Mouse (Mus musculus): ENCODE measurements around the gene Olfr959.

Gene Olfr959

GRCm38 (mm10) chr9:39575469-39575868, at the start of gene Olfr959:
Gene Olfr959, minus strand, starts transcription at chr9:39575569.
- DNase-seq (ENCODE audit: extremely low read depth, insufficient read length, low spot score) = no peak

- DNase-seq (ENCODE audit: extremely low read depth, insufficient read length, low spot score) = no peak
These were observed 49.3 kb upstream of the Olfr959 start for GRCm38 (mm10) chr9:39624711-39625110.

DNA sequence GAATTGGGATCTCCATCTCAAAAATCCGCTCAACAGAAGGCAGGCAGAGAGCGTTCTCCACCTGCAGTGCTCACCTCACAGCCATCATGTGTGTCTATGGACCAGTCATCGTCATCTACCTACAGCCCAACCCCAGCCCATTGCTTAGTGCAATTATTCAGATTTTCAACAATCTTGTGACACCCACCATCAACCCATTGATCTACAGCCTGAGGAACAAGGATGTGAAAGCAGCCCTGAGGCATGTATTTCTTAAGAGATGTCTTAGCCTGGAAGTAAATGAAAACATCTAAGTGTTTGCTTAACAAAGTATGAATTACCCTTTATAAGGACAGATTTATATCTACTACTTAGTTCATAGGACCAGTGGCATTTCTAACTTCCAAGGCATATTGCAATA, 48.4 kb upstream of the Olfr959 start:
- DNase-seq (ENCODE audit: extremely low read depth, insufficient read length, low spot score) = no peak

DNA sequence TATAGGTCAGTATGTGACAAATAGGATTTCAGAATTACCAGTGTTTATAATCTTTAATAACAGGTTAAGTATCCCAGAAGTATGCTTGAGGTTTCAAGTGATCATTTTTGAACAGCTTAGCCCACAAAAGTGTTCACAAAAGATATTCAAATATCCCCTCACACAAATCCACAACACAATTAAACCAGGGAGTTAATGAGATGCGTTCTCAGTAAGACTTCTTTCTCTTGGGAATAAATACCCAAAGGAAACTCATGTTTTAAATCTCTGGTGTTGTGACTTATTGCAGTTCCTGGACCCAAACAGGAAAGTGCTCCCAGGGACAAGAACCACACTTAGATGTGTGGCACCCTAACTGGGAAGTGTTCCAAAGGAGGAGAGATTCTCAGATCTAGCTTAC, 45.7 kb upstream of the Olfr959 start, which contains the start of gene Olfr960:
Gene Olfr960, plus strand, starts transcription at position 301 of the 400 bp plus-strand sequence.
- no peak for DNase-seq (ENCODE audit: extremely low read depth, insufficient read length, low spot score)

DNA sequence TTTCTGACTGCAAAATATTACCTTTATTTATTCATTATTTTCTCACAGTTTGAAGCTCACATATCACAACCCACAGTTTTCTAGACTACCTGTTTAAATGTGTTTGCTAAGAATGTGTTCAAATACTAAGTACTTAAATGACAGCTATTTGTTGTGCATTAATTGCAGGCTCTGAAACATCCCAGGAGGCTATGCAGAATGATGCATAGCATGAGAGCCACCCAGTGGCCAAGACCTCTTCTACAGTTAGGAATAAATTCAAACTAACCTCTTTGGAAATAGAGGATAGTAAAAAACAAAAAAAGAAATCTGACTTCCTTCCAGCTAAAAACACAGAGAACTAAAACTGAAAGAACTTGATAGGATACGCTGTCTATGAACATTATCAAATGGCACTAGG, 36.6 kb upstream of the Olfr959 start:
- no peak for DNase-seq (ENCODE audit: extremely low read depth, insufficient read length, low spot score)

GRCm38 (mm10) chr9:39610355-39610754, 35.0 kb upstream of the Olfr959 start, which contains the start of gene Olfr148:
Gene Olfr148, plus strand, starts transcription at chr9:39610655.
- no peak for DNase-seq (ENCODE audit: extremely low read depth, insufficient read length, low spot score)

DNA sequence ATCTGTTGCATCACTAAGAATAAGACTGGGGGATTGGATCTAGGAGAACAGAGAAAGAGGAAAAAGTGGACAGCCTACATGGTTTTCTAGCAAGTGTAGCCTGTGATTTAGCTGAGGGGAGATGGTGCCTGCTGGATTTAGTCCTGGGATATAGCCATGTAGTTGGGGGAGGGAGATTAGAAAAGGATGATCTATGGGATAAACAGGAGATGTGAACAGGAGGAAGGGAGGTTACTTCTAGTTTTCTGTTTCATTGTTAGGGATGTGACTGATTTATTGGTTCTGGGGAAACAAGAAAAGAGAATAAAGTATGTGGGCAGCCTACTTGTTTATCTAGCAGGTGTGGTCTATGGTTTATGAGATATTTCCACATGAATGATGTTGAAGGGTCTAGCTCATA, 33.1 kb upstream of the Olfr959 start:
- no peak for DNase-seq (ENCODE audit: extremely low read depth, insufficient read length, low spot score)

DNA sequence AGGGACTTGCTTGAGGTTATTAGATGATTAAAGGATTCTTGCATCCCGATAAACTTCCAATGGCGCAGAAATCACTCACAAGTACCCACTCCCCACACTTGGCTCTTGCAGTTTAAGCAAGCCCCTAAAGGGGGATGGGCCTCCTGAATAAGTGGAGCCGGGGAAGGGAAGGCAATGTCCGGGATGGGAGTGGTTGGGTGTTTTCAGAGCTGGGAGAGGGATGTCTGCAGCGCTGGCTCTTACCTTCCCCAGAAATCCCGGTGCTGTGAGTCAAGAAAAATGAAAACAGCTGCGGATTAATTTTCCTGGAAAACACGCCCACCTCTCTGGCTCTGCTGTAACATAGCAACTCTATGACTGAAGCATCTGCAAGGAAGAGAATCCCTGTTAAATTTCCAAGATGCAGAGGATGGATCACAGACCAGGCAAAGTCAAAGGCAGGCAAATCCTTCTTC, 28.7 kb upstream of the Olfr959 start, which contains the start of gene AW551984:
Gene AW551984, minus strand, starts transcription at position 405 of the 455 bp plus-strand sequence.
- DNase-seq (ENCODE audit: extremely low read depth, insufficient read length, low spot score) = no peak

GRCm38 (mm10) chr9:39603333-39603845, 28.0 kb upstream of the Olfr959 start:
- no peak for DNase-seq (ENCODE audit: extremely low read depth, insufficient read length, low spot score)

GRCm38 (mm10) chr9:39602536-39603332, 27.4 kb upstream of the Olfr959 start:
- DNase-seq (ENCODE audit: extremely low read depth, insufficient read length, low spot score) = no peak

DNA sequence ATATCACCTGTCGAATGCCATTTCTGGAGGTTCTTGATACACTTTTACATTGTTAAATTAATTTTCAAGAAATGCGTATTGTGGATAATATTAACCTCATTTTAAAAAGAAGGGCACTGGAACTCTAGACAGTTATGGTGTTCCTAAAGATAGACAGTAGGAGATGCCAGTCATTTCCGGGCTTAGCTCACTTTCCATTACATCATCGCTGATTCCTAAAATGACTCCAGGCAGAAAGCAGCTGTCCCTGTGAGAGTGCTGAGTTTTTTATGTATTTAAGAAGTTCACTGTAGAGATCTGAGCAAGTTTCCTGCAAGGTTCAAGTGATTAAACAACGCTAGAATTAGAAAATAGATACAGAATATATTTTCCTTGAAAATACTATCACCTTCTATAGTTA, 1.7 kb upstream of the Olfr959 start:
- DNase-seq (ENCODE audit: extremely low read depth, insufficient read length, low spot score) = no peak

- no peak for DNase-seq (ENCODE audit: extremely low read depth, insufficient read length, low spot score)
These were observed 17.1 kb downstream of the Olfr959 start for GRCm38 (mm10) chr9:39558349-39558647.

DNA sequence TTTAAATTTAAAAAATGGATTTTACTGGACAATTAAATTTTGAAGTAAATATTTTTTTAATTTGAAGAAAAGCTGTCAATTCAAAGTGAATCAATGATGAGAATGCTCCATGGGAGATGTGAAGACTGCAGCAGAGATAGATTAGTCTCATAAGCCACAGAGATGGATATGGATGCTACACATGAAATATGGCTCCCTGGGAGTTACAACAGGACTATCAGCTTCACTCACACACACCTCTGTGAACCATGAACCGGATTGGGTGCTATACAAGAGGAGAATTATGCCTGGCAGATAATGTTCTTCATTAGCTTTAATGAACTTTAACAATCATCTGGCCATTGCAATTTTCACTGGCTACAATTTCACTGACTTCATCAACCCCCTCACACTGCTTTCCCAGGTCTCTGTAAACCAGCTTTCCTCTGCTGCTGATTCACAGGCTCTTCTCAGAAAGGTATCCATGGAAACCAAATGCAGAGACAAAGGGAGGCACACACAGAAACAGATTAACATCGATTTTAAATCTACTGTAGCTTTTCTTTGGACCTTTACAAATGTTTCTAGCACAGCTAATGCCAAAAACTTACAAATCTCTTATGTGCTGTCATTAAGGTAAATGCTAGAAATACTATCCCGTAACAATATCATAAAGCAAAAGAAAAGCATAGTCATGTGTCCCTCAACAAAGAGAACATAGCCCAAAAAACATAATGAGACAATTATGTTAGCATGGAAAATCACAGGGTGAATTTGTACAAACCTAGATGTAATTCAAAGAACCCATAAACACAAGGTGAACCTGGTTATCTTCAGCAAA, 17.6 kb downstream of the Olfr959 start:
- DNase-seq (ENCODE audit: extremely low read depth, insufficient read length, low spot score) = no peak

DNA sequence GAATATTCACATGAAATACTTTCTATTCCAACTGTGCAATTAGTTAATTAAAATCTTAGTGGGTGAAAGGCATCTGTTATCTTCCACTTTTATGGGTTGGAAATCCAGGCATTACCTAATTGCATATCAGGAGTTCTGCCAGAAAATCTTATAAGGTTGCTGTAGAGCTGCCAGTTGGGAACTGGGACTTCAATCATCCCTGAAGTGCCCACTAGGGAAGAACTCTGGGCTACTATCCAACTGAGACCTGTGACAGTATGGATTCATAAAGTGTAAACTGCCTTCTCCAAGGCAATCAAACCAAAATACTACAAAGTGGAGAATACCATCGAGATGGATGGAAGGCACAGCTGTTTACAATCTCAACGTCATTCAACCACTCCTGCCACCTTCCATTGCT, 21.4 kb downstream of the Olfr959 start, which contains the start of gene Olfr958:
Gene Olfr958, minus strand, starts transcription at position 109 of the 400 bp plus-strand sequence.
- no peak for DNase-seq (ENCODE audit: extremely low read depth, insufficient read length, low spot score)

GRCm38 (mm10) chr9:39550806-39551205, 24.6 kb downstream of the Olfr959 start:
- DNase-seq (ENCODE audit: extremely low read depth, insufficient read length, low spot score) = no peak

GRCm38 (mm10) chr9:39523616-39524285, 51.6 kb downstream of the Olfr959 start:
- DNase-seq (ENCODE audit: extremely low read depth, insufficient read length, low spot score) = no peak

All from 3134 (cell line).